Mouse (Mus musculus) erythroblast, embryonic 14.5 days (primary cell): ENCODE results near the gene Nckap5.

Experiments used
- GATA1 ChIP-seq: IDR thresholded peaks from 2 replicates; pipeline ENCODE4 v1.6.1; 2012; ENCODE audit warnings: low read length, inconsistent platforms, mixed read lengths
- TAL1 ChIP-seq: IDR thresholded peaks from 3 replicates; pipeline ENCODE4 v1.6.1; 2012; ENCODE audit warnings: low read length, inconsistent platforms, mixed read lengths

DNA sequence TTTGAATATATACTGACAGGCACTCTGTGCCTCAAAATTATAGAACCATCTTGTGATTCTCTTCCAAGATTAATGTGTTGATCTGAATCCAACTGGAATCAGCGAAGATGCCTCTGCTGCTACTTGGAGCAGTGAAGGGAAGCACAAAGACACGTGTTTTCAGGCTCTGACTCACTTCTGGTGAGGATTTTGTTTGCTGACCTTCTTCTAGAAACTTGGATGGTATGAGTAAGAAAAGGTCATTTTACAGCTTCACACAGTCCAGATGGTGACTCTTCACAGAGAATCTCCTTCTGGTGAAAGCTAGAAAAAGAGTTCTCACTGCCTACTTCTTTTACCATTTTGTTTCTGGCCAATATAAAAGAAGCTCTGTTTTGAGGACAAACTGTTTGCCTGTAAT is 498.6 kb downstream of the Nckap5 start:
- TF ChIP-seq GATA1 = no peak
- no peak for TF ChIP-seq TAL1
